Mouse (Mus musculus) erythroblast, embryonic 14.5 days (primary cell): ENCODE measurements around the gene Ldlrap1.

Experiments used
- GATA1 ChIP-seq: IDR thresholded peaks from 2 replicates; pipeline ENCODE4 v1.6.1; 2012; ENCODE audit warnings: low read length, inconsistent platforms, mixed read lengths
- TAL1 ChIP-seq: IDR thresholded peaks from 3 replicates; pipeline ENCODE4 v1.6.1; 2012; ENCODE audit warnings: low read length, inconsistent platforms, mixed read lengths

- no peak for TF ChIP-seq TAL1
- TF ChIP-seq GATA1 = no peak
These were observed 17.6 kb downstream of the Ldlrap1 start for GRCm38 (mm10) chr4:134750263-134750662.
